Mouse (Mus musculus): ENCODE measurements around the gene Bpi.

The Bpi gene

DNA sequence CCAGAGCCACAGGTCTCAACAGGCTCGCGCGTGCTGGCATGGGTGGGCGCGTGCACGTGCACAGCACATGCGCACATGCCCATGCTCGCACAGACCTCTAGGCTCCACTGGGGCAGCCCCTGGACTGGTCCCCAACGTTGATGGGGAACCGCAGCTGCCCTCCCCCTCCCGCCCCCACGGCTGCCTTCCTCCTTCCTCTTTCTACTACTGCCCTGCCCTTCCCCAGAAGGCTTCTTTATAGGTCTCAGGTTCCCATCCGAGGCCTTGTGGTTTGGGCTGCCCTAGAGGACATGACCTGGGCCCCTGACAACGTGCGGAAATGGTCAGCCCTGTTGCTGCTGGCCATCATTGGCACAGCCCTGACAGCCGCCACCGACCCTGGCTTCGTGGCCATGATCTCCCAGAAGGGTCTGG lies at the start of gene Bpi:
Bpi (plus strand) TSS at position 90 of the 414 bp plus-strand sequence.
- no peak for DNase-seq (ENCODE audit: low read depth, low spot score)

DNA sequence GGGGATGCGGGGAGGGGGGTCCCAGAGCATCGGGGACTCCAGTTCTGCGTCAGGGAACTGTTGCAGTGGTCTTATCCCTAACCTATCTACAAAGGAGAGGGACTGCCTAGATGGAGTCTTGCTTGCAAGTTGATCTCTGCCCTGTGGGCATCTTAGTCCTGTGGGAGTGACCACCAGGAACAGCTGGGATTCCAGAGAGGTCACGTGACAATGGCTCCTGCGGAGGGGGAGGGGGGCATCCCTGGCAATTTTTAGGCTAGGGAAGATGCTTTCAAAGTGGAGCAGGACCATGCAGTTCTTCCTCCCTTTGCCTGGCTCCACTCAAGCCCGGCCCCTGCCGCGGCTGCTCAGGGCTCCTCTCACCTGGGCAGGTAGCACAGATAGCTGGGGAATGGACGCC lies 48.1 kb upstream of the Bpi start:
- no peak for DNase-seq (ENCODE audit: low read depth, low spot score)

DNA sequence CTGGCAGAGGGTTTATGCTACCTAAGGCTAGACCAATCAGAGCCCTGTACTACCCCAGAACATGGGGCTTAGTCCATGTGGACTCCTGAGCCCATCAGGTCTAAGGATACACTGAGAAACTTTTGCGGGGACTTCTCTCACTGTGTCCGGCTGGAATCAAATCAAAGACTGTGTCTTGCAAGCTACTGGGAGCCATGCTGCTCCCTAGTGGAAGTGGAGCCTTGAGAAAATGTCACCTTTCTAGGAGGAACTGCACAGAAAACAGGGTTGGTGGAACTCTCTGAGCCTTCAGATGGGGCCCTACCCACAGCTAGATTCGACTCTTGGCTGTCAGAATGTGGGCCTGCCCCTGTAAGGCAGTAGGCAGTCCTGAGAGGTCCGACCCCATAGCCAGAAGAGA lies 47.4 kb upstream of the Bpi start:
- DNase-seq (ENCODE audit: low read depth, low spot score): no peak

DNA sequence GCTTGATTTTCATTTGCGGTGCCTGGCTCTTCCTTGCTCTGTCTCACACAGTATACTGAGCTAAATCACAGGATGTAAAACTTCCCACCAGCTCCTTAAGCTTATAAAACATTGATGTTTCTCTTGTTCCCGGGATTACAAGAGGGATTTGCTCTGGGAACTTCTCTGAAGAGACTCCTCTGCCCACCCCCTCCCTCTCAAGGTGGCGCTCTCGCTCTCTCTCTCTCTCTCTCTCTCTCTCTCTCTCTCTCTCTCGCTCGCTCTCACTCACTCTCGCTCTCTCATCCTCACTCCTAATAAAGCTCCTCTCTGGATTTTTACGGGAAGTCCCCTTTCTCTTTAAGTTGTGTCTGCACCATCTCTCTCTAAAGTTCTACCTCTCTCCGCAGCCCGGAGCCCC lies 46.9 kb upstream of the Bpi start:
- DNase-seq (ENCODE audit: low read depth, low spot score): no peak

DNA sequence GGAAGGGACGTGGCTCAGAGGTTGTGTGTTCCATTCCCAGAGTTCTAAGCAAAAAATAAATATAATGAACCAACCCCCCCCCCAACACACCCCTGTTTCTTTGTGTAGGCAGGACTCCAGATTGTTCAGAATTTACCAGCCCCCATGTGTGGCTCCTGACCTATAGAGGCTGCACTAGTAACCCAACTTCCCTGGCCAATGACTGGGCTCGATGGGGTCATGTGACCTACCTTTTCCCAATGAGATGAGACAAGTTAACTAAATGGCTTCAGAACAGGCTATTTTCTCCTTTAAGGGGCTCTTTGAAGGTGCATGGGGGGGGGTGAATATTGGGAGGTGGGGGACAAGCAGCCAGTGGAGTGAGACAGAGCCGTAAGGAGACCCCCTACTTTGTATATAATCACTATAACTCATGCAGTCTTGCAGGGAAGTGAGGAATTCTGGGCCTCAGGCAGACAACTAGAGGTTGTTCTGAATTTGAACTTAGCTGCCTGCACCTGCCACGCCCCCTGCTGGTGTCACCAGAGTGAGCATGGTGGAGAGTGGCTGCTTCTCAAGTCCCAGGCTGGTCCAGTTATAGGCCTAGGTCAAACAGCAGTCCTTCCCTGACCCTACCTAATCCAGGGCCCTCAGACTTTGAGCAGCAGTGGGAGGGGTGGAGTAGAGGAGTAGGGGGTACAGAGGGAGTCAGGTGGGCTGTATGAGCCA lies 46.0 kb upstream of the Bpi start:
- no peak for DNase-seq (ENCODE audit: low read depth, low spot score)

DNA sequence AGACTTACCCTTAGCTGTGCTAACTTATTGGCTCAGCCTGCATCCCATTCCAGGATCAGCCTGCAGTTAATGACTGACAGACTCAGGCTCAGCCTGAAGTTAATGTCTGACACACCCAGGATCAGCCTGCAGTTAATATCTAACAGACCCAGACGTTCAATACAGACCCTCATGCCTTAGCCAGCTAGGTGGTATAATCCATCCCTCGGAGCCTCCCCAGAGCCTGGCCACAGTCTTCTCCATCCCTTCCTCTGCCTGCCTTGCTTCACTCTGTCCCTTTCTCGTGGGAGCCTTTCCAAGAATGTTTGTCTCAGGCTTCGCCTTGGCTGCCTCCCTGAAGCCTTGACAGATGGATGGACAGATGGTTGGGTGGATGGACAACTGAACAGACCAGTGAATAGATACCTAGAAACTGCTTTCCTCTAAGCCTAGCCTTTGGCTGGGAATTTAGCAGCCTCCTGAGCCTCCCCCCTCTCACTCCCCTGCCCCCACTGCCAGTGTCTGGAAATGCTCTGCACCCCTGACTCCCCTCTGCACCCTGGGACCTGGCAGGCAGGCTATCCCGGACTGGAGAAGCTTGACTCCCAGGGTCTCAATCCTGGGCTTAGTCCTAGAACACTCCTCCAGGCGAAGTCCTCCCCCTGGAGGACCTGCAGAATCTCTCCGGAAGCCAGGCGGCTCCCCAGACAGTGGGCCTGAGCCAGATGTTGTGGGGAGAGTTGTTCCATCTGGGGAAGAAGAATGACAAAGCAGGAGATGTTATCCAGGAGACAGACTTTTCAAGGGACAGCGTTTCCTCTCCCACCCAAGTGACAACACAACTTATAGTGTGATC lies 42.4 kb upstream of the Bpi start:
- DNase-seq (ENCODE audit: low read depth, low spot score): no peak

DNA sequence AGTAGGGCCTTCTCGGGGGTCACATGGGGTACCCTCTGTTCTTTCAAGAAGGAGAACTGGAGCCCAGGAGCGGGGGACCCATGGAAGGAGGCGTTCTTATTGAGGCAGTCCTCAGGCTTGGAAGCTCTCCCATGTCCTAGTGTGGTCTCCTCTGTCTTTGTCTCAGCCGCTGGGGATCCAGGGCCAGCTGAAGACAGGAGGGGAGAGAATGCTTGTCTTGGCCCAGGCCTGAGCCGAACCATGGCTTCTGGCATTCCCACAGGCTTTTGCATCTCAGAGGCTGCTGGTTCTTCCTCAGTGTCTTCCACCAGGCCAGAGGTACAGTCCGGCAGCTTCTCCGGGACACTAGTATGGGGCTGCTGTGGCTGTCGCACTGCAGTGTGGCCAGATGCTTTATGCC lies 41.4 kb upstream of the Bpi start:
- DNase-seq (ENCODE audit: low read depth, low spot score): no peak

DNA sequence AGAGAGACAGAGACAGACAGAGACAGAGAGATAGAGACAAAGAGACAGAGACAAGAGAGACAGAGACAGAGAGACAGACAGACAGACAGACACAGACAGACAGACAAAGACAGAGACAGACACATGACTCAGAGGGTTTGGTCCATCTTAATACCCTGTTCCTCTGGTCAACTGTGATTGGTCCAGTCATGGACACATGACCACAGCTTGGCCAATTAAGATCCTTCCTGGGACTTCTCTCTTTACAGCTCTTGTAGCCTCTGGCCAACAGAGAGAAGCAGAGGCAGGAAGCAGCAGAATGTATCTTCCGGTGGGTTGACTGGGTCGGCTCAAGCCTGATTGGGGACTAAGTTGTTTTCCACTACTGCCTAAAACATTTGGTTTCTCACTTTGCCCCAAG lies 38.3 kb upstream of the Bpi start:
- no peak for DNase-seq (ENCODE audit: low read depth, low spot score)

DNA sequence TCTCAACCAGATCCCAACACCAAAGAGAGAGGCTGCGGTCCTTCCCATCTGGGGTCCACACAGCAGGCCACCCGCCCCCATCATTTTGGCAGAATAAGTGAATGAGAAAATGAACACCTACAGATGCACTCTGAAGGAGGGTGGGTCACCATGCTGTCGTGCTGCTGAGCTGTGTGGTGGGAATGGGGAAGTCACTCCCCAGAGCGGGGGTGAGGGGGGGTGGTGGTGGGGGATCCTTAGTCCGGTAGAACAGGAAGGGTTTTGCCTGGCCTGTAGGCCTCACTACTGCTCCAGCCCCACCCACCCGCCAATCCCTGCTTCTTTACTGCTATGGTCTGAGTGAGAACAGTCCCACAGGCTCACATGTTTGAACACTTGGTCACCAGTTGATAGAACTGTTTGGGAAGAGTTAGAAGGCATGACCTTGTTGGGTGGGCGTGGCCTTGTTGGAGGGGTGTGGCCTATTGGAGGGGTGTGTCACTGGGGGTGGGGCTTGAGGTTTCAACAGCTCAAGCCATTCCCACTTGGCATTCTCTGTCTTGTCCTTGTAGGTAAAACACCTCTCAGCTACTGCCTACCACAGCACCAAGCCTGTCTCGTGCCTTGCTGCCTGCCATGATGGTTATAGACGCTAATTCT lies 36.3 kb upstream of the Bpi start:
- DNase-seq (ENCODE audit: low read depth, low spot score): no peak

DNA sequence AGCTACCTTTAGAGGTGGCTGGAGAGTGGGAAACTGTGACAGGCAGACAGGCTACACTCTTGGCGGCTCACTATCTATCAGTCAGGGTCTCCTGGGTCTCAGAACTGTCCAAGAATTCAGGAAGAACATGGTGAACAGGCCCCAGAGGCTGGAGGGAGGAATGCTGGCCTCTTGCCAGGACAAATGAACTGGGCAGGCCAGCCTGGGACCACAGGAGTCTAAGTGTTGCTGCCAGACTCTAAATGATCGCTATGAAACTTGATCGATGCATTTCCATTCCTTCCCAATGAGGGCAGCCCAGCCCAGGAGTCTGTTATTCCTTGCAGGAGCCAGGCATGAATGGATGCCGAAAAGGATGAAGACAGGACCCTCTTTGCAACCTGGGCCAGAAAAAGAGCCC lies 35.2 kb upstream of the Bpi start:
- DNase-seq (ENCODE audit: low read depth, low spot score): no peak

DNA sequence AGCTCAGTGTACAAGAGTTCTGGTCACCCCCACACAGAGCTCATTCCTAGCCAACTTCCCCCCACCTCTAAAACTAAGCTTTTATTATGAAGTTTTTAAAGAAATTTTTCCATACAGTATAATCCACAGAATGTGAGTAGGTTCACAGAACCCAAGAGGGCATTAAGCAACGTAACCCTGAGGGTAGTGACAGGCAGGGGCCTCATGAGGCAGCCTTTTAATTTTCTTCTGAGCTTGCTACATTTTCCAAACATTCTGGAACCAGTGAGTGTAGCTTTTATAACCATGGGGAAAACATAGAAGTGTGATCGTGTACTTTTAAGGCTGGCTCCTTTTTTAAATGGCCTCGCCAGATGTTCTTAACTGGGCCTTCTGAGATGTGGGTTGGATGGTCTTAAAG lies 34.4 kb upstream of the Bpi start:
- no peak for DNase-seq (ENCODE audit: low read depth, low spot score)

DNA sequence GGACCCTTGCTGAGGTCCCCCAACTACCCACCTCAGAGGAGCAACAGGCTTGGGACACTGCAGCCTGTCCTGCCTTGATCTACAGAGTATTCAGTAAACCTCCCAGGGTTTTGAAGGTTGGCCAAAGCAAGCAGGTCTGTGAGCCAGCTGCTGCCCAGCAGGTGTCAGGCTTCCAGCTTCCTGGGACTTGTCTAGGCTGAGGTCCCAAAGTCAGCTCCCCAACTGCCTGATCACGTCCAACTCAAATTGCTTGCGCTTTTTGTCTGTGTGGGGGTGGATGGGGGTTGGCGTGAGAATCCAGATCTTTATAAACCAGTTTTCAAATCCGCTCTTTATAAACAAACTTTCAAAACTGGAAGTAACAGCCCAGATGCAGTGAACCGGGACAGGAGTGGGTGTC lies 32.6 kb upstream of the Bpi start:
- DNase-seq (ENCODE audit: low read depth, low spot score): no peak

DNA sequence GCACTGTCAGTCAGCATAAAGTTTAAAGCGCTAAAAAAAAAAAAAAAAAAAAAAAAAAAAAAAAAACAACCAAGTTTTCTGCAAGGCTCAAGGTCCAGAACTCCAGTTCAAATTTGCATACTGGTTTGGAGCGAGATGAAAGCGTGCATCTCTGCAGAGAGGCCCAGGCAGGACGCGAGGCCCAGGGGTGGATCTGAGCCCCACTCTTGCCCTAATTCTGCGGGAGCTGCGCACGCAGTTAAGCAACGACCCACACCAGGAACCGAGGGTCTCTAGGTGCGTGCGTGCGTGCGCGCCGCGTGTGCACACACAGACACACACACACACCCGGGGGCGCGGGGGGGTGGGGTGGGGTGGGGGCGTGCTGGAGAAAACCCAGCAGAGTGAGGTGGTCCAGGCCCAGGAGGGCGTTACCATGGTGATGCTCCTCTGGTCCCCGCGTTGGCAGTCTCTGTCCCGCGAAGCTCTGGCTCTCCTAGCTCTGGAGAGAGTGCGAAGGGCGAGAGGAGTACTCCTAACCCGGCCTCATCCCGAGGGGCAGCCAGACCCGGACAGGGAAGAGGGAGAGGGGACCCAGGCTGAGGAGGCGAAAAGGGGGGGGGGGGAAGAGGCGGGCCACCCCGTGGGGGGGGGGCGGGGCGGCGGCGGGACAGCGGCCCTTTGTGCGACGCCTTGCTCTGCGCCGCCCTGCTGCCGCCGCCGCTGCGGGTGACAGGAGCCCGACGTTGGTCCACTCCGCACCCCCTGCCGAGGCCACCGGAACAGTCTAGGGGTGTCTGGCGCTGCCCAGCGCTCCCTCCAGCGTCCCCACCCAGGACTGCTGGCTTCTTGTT lies 29.0 kb upstream of the Bpi start, which contains the start of gene D630003M21Rik:
D630003M21Rik (minus strand) TSS at position 553 of the 833 bp plus-strand sequence.
- no peak for DNase-seq (ENCODE audit: low read depth, low spot score)

DNA sequence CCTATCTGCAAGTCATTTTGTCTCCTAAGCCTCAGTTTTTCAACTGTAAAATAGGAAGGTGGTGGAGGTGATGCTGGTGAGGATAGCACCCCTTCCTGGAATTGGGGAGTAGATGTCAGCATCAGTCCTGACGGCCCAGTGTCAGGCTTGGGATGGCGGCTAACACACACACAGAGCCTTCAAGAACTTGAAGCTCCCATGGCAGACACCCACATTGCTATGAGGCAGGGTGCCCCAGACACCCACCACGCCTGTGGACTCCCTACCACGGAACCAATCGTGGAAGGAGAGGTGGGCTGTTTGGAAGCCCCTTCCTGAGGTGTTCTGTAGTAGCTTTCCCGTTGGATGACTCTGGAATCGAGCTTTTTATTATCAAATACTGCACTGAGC lies 28.4 kb upstream of the Bpi start:
- no peak for DNase-seq (ENCODE audit: low read depth, low spot score)

DNA sequence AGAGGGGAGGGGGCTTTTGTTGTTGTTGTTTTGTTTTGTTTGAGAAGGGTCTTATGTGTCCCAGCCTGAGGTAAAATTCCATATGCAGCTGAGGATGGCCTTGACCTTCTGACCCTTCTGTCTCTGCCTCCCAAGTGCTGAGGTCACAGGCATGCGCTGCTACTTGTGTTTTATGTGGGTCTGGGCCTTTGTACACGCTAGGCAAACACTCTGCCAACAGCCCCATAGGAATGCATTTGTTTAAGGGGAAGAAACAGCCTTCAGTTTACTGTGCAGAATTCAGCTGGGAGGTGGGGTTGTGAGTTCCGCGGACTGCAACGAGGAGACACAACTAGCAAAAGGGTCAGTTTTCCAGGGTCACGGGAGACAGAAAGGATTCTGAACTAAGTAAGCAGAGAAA lies 27.3 kb upstream of the Bpi start:
- no peak for DNase-seq (ENCODE audit: low read depth, low spot score)

DNA sequence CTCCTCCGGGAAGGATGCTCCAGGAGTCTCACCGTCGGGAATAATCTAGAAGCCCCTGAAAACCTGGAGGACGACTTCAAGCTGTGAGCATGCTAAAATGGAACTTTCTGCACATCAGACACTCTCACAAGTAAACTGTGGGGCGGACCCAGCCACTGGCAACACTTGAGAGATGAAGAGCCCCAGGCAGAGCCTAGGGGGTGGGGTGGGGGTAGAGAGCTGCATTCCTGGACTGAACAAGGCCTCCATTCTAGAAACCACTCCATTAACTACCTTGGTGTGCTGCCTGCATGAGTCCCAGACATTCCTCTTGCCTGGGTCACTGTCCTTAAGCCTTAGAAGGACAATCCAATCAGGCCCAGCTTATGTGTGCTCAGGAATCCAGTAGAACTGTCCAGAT lies 26.8 kb upstream of the Bpi start:
- no peak for DNase-seq (ENCODE audit: low read depth, low spot score)

DNA sequence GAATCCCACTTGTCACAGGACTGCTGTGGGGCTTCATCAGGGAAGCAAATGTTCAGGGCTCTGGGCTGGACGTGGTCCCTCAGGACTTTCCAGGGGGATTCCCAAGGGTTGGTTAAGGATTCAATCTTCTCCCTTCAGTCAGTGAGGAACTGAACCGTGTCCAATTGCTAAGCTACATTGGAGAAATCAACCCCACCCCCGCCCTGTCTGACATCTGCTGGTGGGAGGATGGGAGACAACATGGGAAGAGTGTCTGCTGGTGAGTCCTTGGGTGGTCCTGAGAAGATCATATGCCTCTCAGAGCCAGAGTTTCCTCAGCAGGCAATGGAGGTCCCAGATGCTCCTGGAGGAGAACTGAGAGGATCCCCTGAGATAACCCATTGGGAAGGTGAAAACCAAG lies 25.5 kb upstream of the Bpi start:
- DNase-seq (ENCODE audit: low read depth, low spot score): no peak

DNA sequence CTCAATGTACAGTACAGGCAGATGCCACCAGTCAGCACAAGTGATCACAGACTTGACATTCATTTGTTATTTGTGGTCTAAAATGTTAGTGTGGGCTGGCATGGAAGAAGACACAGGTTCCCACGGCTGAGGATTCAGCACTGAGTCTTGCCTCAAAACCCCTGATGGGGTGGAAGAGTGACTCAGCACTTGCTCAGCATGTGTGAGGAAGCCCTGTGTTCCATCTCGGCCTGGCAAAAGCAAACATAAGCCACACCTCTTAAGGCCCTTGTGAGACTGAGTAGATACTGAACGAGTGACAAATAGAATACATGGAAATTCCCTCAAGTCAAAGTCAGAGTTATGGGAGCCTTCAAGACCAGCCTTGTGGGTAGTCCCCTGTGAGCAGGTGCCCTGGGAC lies 24.8 kb upstream of the Bpi start:
- DNase-seq (ENCODE audit: low read depth, low spot score): no peak

DNA sequence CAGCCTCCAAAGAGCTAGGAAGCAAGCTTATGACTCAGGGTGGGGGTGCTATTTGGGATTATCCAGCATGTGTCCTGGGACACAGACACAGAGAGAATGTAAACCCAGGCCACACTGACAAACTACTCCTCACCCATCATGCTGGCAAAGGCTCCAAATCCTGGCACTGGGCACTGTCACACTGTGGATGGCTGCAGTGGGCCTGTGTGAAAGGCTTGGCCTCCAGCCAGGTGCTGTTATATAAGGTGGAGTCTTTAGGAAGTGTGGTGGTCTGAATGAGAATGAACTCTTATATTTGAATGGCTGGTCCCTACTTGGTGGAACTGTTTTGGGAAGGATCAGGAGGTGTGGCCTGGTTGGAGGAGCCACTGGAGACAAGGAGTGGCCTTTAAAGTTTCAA lies 21.2 kb upstream of the Bpi start:
- DNase-seq (ENCODE audit: low read depth, low spot score): no peak

DNA sequence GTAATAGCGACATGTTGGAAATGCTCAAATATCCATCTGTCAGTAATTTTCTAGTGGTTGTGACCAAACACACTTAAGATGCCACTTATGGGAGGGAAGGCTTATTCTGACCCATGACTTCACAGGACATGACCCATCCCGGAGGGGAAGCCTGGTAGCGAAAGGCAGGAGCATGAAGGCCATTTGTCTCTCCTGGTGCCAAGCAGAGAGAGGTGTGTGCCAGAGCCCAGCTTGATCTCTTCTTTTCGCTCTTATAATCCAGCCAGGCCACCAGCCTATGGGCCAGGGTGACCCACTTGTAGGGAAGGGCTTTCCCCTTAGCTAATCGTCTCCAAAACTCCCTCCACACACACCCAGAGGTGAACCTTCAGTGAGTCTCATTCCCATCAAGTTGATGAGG lies 19.8 kb upstream of the Bpi start:
- DNase-seq (ENCODE audit: low read depth, low spot score): no peak

DNA sequence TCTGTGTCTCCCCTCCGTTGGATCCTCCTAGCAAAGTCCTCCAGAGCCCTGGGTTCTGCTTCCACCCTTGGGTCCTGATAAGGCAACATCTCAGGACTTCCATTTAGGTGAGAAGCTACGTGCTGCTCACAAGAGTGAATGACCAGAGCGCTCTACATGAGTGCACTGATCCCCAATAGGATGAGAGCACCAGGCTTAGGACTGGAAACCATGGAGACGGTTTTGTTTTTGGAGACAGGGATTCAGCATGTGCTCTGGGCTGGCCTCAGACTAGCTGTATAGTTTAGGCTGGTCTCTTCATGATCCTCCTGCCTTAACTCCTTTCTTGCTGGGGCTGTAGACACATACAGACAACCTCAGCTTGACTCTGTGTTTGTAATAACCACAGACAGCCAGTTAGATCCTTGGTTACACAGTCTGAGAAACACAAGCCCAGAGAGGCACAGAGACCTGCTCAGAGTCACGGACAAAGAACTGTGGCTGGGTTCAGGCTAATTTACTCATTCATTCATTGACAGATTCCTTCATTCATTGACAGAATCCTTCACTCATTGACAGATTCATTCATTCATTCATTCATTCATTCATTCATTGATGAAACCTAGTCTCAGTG lies 16.7 kb upstream of the Bpi start:
- DNase-seq (ENCODE audit: low read depth, low spot score): no peak
